In genomic region chr15:84891658-84892057, GRCm38 (mm10) we compare ENCODE assay signal across 9 mouse cellular contexts. TPM values are rescaled to one million over a fixed set of nuclear protein-coding genes. Genes with fewer than 3 reads are reported as not detected.
DNase-seq lines count a peak whose midpoint lies in the region; TF ChIP-seq lines count a peak whose summit lies in the region.
"Had no signal": no experiment of that assay in that cellular context is flagged by ENCODE, and none has a peak within 500 bp of the region (broad histone marks: within the 10 kb centered on the region; RNA-seq: fewer than 3 reads in every experiment).

No protein-coding gene starts in this region.

- intact Hi-C loops in gastrocnemius, postnatal 36 days (cut with DNase I): loop anchor here (1.0 to 5.0 kb wide), 2 partner anchors 88 to 134 kb away; no protein-coding TSS in a partner anchor

- H3K79me2 ChIP-seq in CH12.LX (replicated peaks; ENCODE audit: control insufficient read depth, extremely low read depth, insufficient read depth, poor library complexity, severe bottlenecking): no peaks in the 10 kb centered on the region

- peak; percentile 70 for TF ChIP-seq RAD21 in CH12.LX (IDR thresholded peaks at IDR 0.05; ENCODE audit: low read depth, low read length)

- peaks cover 0 to 3% of the 10 kb centered on the region in 2 experiments; a peak in 2 of 4 replicates for H3K4me1 ChIP-seq in CH12.LX (ENCODE audit: control insufficient read depth in 1 of 2, insufficient read depth in 2 of 2)

- H3K9me3 ChIP-seq in CH12.LX (replicated peaks; ENCODE audit: low read length): peaks cover 4% of the 10 kb centered on the region

- DNase-seq in CH12.LX (ENCODE audit: extremely low read depth) (peak; percentile 60), WW6 (ENCODE audit: low read depth, low spot score) (peak; percentile 45)
- DNase-seq in cerebellum, postnatal 36 days: peak; percentile 69 to 81
- peak; percentile 24 to 37 for DNase-seq in gastrocnemius, postnatal 36 days
- peak; percentile 30 to 81 for DNase-seq in layer of hippocampus, adult 18-20 months (ENCODE audit: low spot score in 2 of 2)
- peak; percentile 79 for DNase-seq in lung, postnatal 10 days
- DNase-seq in retina, postnatal 1 day: peak; percentile 93
- DNase-seq in yolk sac, embryonic 10.5 days (ENCODE audit: low spot score): peak; percentile 54

- in situ Hi-C loops in CH12.LX (cut with MboI; ENCODE audit: low pct_ligation_motif_present, low pct_unique_long_range_greater_than_20kb, low sequenced_read_pairs): loop anchor here (5.0 kb wide), 1 partner anchor 109 kb away; no protein-coding TSS in a partner anchor

- H3K27me3 ChIP-seq in CH12.LX (replicated peaks): no peaks in the 10 kb centered on the region

- no peak for TF ChIP-seq POLR2A in CH12.LX (IDR thresholded peaks at IDR 0.05; ENCODE audit: low read depth, low read length)

- TF ChIP-seq EP300 in CH12.LX (IDR thresholded peaks at IDR 0.05; ENCODE audit: low read length): no peak

- no peaks in the 10 kb centered on the region for H3K36me3 ChIP-seq in CH12.LX (replicated peaks in 1 of 2; ENCODE audit: control insufficient read depth in 1 of 2, insufficient read depth in 1 of 2, low read length in 1 of 2)

- H3K27ac ChIP-seq in CH12.LX (ENCODE audit: insufficient read depth, low read depth): no peak overlapping the region
- H3K27ac ChIP-seq: macrophage had no signal

- TF ChIP-seq CTCF in CH12.LX (conservative IDR thresholded peaks at IDR 0.05 in 1 of 2, IDR thresholded peaks at IDR 0.05 in 1 of 2; ENCODE audit: low read depth in 2 of 2, low read length in 2 of 2): peak; percentile 27 to 88

- dilution Hi-C loops in CH12.LX (cut with MboI; ENCODE audit: extremely low pct_ligation_motif_present, extremely low pct_unique_long_range_greater_than_20kb, low sequenced_read_pairs): no loop called here

- H3K4me3 ChIP-seq in CH12.LX (replicated peaks in 1 of 3; ENCODE audit: low read depth in 2 of 3, low read length in 2 of 3, poor library complexity in 1 of 3): no peak overlapping the region

- no peak overlapping the region for H3K4me2 ChIP-seq in CH12.LX (ENCODE audit: insufficient read depth, low read depth, poor library complexity, severe bottlenecking)

- no peak overlapping the region for H3K9ac ChIP-seq in CH12.LX (ENCODE audit: insufficient read depth, low read depth)

TF ChIP-seq in CH12.LX, 34 proteins besides CTCF, POLR2A, EP300 and RAD21:
- no peak for TF ChIP-seq ZMIZ1 (IDR thresholded peaks at IDR 0.05; ENCODE audit: low read depth, low read length)
- no peak for TF ChIP-seq UBTF (IDR thresholded peaks at IDR 0.05; ENCODE audit: low read depth, low read length)
- no peak for TF ChIP-seq ELF1 (IDR thresholded peaks at IDR 0.05; ENCODE audit: low read depth, low read length)
- TF ChIP-seq USF2 (conservative IDR thresholded peaks at IDR 0.05; ENCODE audit: low read depth, low read length): no peak
- peak; percentile 86 for TF ChIP-seq SMC3 (IDR thresholded peaks at IDR 0.05; ENCODE audit: low read depth, low read length)

RNA-seq across cellular contexts. Expression of gene Gm29666, which starts 28.2 kb away (rescaled TPM):
- total RNA-seq in CH12.LX (2012; rRNA removed) (0.67 and 0.68 TPM in 2 replicates), CH12.LX (2014; rRNA removed) (0.54 and 0.55 TPM in 2 replicates)
- polyA plus RNA-seq in CH12.LX (2012; ENCODE audit: insufficient read length, low read depth): 0.64 and 0.71 TPM in 2 replicates
- total RNA-seq in gastrocnemius, postnatal 36 days (2021): under 1 TPM; 0.22 to 0.33 TPM
- 1 to 10 TPM; 1.0 to 1.1 TPM for total RNA-seq in layer of hippocampus, adult 18-20 months (2021)

RNA-seq across cellular contexts. Expression of gene Nup50, which starts 31.6 kb away (rescaled TPM):
- total RNA-seq in CH12.LX (2012; rRNA removed): 39.2 and 45.3 TPM in 2 replicates
- total RNA-seq in CH12.LX (2014; rRNA removed): 43.4 and 46.6 TPM in 2 replicates
- 85.6 and 91.4 TPM in 2 replicates for polyA plus RNA-seq in CH12.LX (2012; ENCODE audit: insufficient read length, low read depth)
- total RNA-seq in gastrocnemius, postnatal 36 days (2021): 10 to 100 TPM; 12.4 to 14.8 TPM
- total RNA-seq in layer of hippocampus, adult 18-20 months (2021): 10 to 100 TPM; 35.3 to 37.9 TPM

RNA-seq across cellular contexts. Expression of gene Phf21b, which starts 35.8 kb away (rescaled TPM):
- 2.2 TPM in 2 replicates for total RNA-seq in CH12.LX (2012; rRNA removed)
- total RNA-seq in CH12.LX (2014; rRNA removed): 1.3 and 3.0 TPM in 2 replicates
- 5.3 TPM in 2 replicates for polyA plus RNA-seq in CH12.LX (2012; ENCODE audit: insufficient read length, low read depth)
- total RNA-seq in gastrocnemius, postnatal 36 days (2021): under 1 TPM; 0.43 to 0.49 TPM
- total RNA-seq in layer of hippocampus, adult 18-20 months (2021): 10 to 100 TPM in 1 of 2 experiments, 1 to 10 TPM in 1; 9.9 to 11.1 TPM

Comparison
In these comparisons a context has a peak if more than half of its experiments do, and no peak if none do; other contexts are left out.
1. DNase-seq: peak in every context shown above with its lines; median percentile 93 in retina, postnatal 1 day; 79 in lung, postnatal 10 days; 75 in cerebellum, postnatal 36 days; 60 in CH12.LX; 56 in layer of hippocampus, adult 18-20 months; 54 in yolk sac, embryonic 10.5 days; 45 in WW6; 30 in gastrocnemius, postnatal 36 days.